Mouse (Mus musculus) forebrain, embryonic 16.5 days (tissue): Measurements from ENCODE around the gene Atp6v0e. TPM values are rescaled to one million over a fixed set of nuclear protein-coding genes. Genes with fewer than 3 reads are reported as not detected.

Experiments used
- ATAC-seq: fragments of 200-750 bp; cut with Nextera tagmentation; 2 replicates; pipeline ENCODE4 v1.8.0; 2017; ENCODE audit warnings: mild to moderate bottlenecking, moderate library complexity
- H3K27ac ChIP-seq: fragments of 300-500 bp; sonication (generic); 2 replicates; pipeline ENCODE4 v1.5.1; 2014; ENCODE audit warnings: low read length, control low read depth
- H3K27me3 ChIP-seq: fragments of 300-500 bp; sonication (generic); replicated peaks from 2 replicates; pipeline ENCODE4 v1.6.1; 2014; ENCODE audit warnings: low read length; ENCODE audit not compliant: control insufficient read depth, insufficient read depth
- H3K36me3 ChIP-seq: fragments of 300-500 bp; sonication (generic); 2 replicates; pipeline ENCODE4 v1.6.1; 2014; ENCODE audit not compliant: control insufficient read depth, insufficient read depth
- H3K4me1 ChIP-seq: fragments of 300-500 bp; sonication (generic); replicated peaks from 2 replicates; pipeline ENCODE4 v1.6.1; 2014; ENCODE audit warnings: low read length; ENCODE audit not compliant: control insufficient read depth, insufficient read depth
- H3K4me2 ChIP-seq: fragments of 300-500 bp; sonication (generic); 2 replicates; pipeline ENCODE4 v1.6.1; 2014; ENCODE audit warnings: mild to moderate bottlenecking, low read length, control low read depth
- H3K4me3 ChIP-seq: fragments of 300-500 bp; sonication (generic); replicated peaks from 2 replicates; pipeline ENCODE4 v1.5.1; 2014; ENCODE audit warnings: mild to moderate bottlenecking, low read length, control low read depth
- H3K9ac ChIP-seq: fragments of 300-500 bp; sonication (generic); replicated peaks from 2 replicates; pipeline ENCODE4 v1.6.1; 2014; ENCODE audit warnings: low read depth, low read length, control low read depth
- H3K9me3 ChIP-seq: fragments of 300-500 bp; sonication (generic); 2 replicates; pipeline ENCODE4 v1.6.1; 2016; ENCODE audit warnings: low read length; ENCODE audit not compliant: control insufficient read depth
- WGBS: fragments of 180-500 bp; shearing (Covaris S2); extraction: QIAGEN DNeasy Blood & Tissue Kit; methylation state at CpG from one replicate; pipeline ENCODE4 v1.1.7; 2014; 5-methylcytosine and 5-hydroxymethylcytosine counted together
- polyA plus RNA-seq: library from polyadenylated mRNA; unstranded; fragments of >200 nt; fragmentation: Nextera tagmentation; extraction: Ambion mirVana; gene quantifications from 2 replicates; pipeline ENCODE4 v1.2.1, GENCODE M21; 2015

The Atp6v0e gene
- polyA plus RNA-seq, 1 experiment from 2014 or later = 129 TPM

GRCm38 (mm10) chr17:26717868-26718267, 54.8 kb downstream of the Atp6v0e start:
- Histone ChIP-seq H3K9ac (no peak overlapping the region), H3K9me3 (no peaks in the 10 kb centered on the region), H3K4me3 (no peak overlapping the region), H3K4me2 (no peak overlapping the region), H3K27me3 (no peaks in the 10 kb centered on the region), H3K27ac (no peak overlapping the region), H3K36me3 (no peaks in the 10 kb centered on the region), H3K4me1 (peaks cover 6% of the 10 kb centered on the region)
- no peak for ATAC-seq
- 52% methylated on average over 2 of the region's 2 CpGs for WGBS

GRCm38 (mm10) chr17:26719405-26719804, 56.4 kb downstream of the Atp6v0e start:
- no peaks in the 10 kb centered on the region for H3K27me3 ChIP-seq
- no peak overlapping the region for H3K4me3 ChIP-seq
- H3K9ac ChIP-seq = no peak overlapping the region
- H3K4me2 ChIP-seq = no peak overlapping the region
- no peak overlapping the region for H3K27ac ChIP-seq
- H3K9me3 ChIP-seq = no peaks in the 10 kb centered on the region
- H3K36me3 ChIP-seq = no peaks in the 10 kb centered on the region
- no peak for ATAC-seq
- peaks cover 6% of the 10 kb centered on the region for H3K4me1 ChIP-seq

GRCm38 (mm10) chr17:26721802-26722201, 58.8 kb downstream of the Atp6v0e start:
- Histone ChIP-seq H3K36me3 (no peaks in the 10 kb centered on the region), H3K27ac (no peak overlapping the region), H3K27me3 (no peaks in the 10 kb centered on the region), H3K4me1 (peaks cover under 1% of the 10 kb centered on the region; the same call in 1 of the 2 replicates), H3K9ac (no peak overlapping the region), H3K9me3 (no peaks in the 10 kb centered on the region), H3K4me3 (no peak overlapping the region), H3K4me2 (no peak overlapping the region)
- WGBS = 76% methylated on average over 2 of the region's 2 CpGs
- ATAC-seq = no peak

GRCm38 (mm10) chr17:26724790-26725189, 61.8 kb downstream of the Atp6v0e start:
- Histone ChIP-seq H3K4me1 (no peaks in the 10 kb centered on the region), H3K9me3 (no peaks in the 10 kb centered on the region), H3K4me2 (no peak overlapping the region), H3K4me3 (no peak overlapping the region), H3K9ac (no peak overlapping the region), H3K27ac (no peak overlapping the region), H3K27me3 (no peaks in the 10 kb centered on the region), H3K36me3 (no peaks in the 10 kb centered on the region)
- 65% methylated on average over 1 of the region's 1 CpGs for WGBS
- no peak for ATAC-seq

- H3K36me3 ChIP-seq = no peaks in the 10 kb centered on the region
- no peaks in the 10 kb centered on the region for H3K4me1 ChIP-seq
- 90% methylated on average over 1 of the region's 1 CpGs for WGBS
- no peak overlapping the region for H3K27ac ChIP-seq
- no peak overlapping the region for H3K4me2 ChIP-seq
- no peak for ATAC-seq
- H3K4me3 ChIP-seq = no peak overlapping the region
- H3K9ac ChIP-seq = no peak overlapping the region
- H3K9me3 ChIP-seq = no peaks in the 10 kb centered on the region
- no peaks in the 10 kb centered on the region for H3K27me3 ChIP-seq
These were observed 63.6 kb downstream of the Atp6v0e start for GRCm38 (mm10) chr17:26726674-26727073.

- no peak for ATAC-seq
- Histone ChIP-seq H3K27me3 (no peaks in the 10 kb centered on the region), H3K4me1 (no peaks in the 10 kb centered on the region), H3K9ac (no peak overlapping the region), H3K9me3 (no peaks in the 10 kb centered on the region), H3K4me3 (no peak overlapping the region), H3K27ac (no peak overlapping the region), H3K4me2 (no peak overlapping the region), H3K36me3 (no peaks in the 10 kb centered on the region)
- 69% methylated on average over 3 of the region's 3 CpGs for WGBS
These were observed 64.2 kb downstream of the Atp6v0e start for GRCm38 (mm10) chr17:26727110-26727755.

GRCm38 (mm10) chr17:26742581-26742980, 79.5 kb downstream of the Atp6v0e start:
- ATAC-seq = no peak
- no peaks in the 10 kb centered on the region for H3K4me1 ChIP-seq
- H3K27me3 ChIP-seq = no peaks in the 10 kb centered on the region
- no peak overlapping the region for H3K4me3 ChIP-seq
- WGBS = 53% methylated on average over 4 of the region's 4 CpGs
- H3K9ac ChIP-seq = no peak overlapping the region
- H3K36me3 ChIP-seq = 0 out of 2 replicates have a peak, but pooled peaks cover 5% of the 10 kb centered on the region
- H3K27ac ChIP-seq = no peak overlapping the region
- no peak overlapping the region for H3K4me2 ChIP-seq
- H3K9me3 ChIP-seq = no peaks in the 10 kb centered on the region

- Histone ChIP-seq H3K36me3 (0 out of 2 replicates have a peak, but pooled peaks cover 5% of the 10 kb centered on the region), H3K4me1 (no peaks in the 10 kb centered on the region), H3K27me3 (no peaks in the 10 kb centered on the region), H3K9me3 (no peaks in the 10 kb centered on the region), H3K27ac (no peak overlapping the region), H3K4me3 (no peak overlapping the region), H3K4me2 (no peak overlapping the region), H3K9ac (no peak overlapping the region)
- ATAC-seq = no peak
- 68% methylated on average over 1 of the region's 1 CpGs for WGBS
These were observed 80.3 kb downstream of the Atp6v0e start for GRCm38 (mm10) chr17:26743294-26743693.
